Mouse (Mus musculus): ENCODE measurements around the gene Slco2a1. TPM values are rescaled to one million over a fixed set of nuclear protein-coding genes. Genes with fewer than 3 reads are reported as not detected.

Slco2a1 gene
- polyA plus RNA-seq, 1 experiment from 2014 or later = 0.43 TPM

DNA sequence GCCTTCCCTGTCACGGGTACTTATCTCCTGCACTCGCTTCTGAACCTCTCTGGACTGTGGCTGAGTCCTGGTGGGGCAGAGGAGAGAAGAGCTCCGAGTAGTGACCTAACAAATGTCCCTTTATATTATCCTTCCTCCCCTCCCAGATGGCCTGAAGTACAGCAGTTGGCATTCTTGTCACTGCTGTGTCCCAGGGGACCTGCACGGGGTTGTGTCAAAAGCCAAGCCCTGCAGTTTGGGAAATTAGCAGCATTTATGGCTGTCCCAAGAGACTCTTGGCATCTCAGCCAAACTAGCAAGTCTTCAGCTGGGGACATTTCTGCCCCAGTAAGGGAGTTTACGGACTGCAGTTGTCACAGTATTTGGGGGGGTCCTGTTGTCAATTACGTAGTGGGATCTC is 151.0 kb downstream of the Slco2a1 start:
- Histone ChIP-seq H3K27ac (ENCODE audit: low read depth, low read length) (no peak overlapping the region), H3K4me3 (ENCODE audit: low read depth, low read length) (no peak overlapping the region), H3K27me3 (ENCODE audit: control insufficient read depth, insufficient read depth, low read length) (no peaks in the 10 kb centered on the region), H3K36me3 (ENCODE audit: control insufficient read depth, insufficient read depth, low read length) (no peaks in the 10 kb centered on the region), H3K4me2 (replicated peaks; ENCODE audit: low read depth, low read length) (no peak overlapping the region), H3K9ac (ENCODE audit: low read depth, low read length) (peak overlapping the region; percentile 15; the same call in 1 of the 2 replicates), H3K4me1 (replicated peaks; ENCODE audit: control insufficient read depth, insufficient read depth, low read length) (peaks cover 4% of the 10 kb centered on the region), H3K9me3 (ENCODE audit: control insufficient read depth, low read length) (no peaks in the 10 kb centered on the region)
- no peak for ATAC-seq (ENCODE audit: low FRiP score)
- no peak for DNase-seq (ENCODE audit: low spot score)
- WGBS = 70% methylated on average over 6 of the region's 6 CpGs

DNA sequence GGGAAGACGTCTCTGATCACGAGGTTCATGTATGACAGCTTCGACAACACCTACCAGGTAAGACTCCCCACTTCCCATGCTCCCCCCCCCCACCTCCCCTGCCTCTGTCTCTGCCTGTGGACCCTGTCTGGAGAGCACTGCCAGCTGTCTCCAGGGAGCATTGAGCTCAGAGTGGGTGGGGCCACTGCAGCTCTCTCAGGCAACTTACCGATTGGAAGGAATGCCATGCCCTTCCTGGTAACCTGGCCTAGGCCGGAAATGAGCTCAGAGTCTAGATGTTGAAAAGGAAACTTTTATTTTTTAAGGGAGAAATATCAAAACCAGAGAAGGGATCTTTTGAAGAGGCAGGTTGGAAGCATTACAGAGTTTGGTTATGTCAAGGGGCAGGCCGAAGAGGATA is 151.9 kb downstream of the Slco2a1 start:
- H3K9ac ChIP-seq (ENCODE audit: low read depth, low read length) = no peak overlapping the region
- H3K27me3 ChIP-seq (ENCODE audit: control insufficient read depth, insufficient read depth, low read length) = no peaks in the 10 kb centered on the region
- DNase-seq (ENCODE audit: low spot score) = no peak
- 86% methylated on average over 6 of the region's 6 CpGs for WGBS
- H3K9me3 ChIP-seq (ENCODE audit: control insufficient read depth, low read length) = no peaks in the 10 kb centered on the region
- H3K27ac ChIP-seq (ENCODE audit: low read depth, low read length) = no peak overlapping the region
- no peaks in the 10 kb centered on the region for H3K36me3 ChIP-seq (ENCODE audit: control insufficient read depth, insufficient read depth, low read length)
- no peak overlapping the region for H3K4me3 ChIP-seq (ENCODE audit: low read depth, low read length)
- no peak for ATAC-seq (ENCODE audit: low FRiP score)
- H3K4me1 ChIP-seq (replicated peaks; ENCODE audit: control insufficient read depth, insufficient read depth, low read length) = peaks cover 4% of the 10 kb centered on the region
- no peak overlapping the region for H3K4me2 ChIP-seq (replicated peaks; ENCODE audit: low read depth, low read length)

DNA sequence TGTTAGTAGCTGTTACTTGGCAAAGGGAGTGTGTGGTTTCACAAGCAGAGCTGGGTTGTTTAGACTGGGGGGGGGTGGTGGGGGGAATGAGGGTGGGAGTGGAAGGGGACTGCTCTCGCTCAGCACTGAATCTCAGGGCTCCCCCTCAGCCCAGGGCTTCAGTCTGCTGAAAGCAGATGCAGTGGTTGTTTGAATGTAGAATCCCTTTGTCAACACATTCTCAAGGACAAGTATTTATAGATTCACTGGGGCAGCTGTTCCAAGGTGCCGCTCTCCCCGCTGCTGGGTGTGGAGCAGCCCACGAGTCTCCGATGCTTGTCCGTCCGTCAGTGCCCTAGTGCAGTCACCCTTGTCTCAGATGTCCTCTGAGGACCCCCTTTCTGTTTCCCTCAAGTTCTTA is 152.8 kb downstream of the Slco2a1 start:
- 91% methylated on average over 7 of the region's 7 CpGs for WGBS
- no peak overlapping the region for H3K27ac ChIP-seq (ENCODE audit: low read depth, low read length)
- H3K9ac ChIP-seq (ENCODE audit: low read depth, low read length) = no peak overlapping the region
- no peaks in the 10 kb centered on the region for H3K36me3 ChIP-seq (ENCODE audit: control insufficient read depth, insufficient read depth, low read length)
- DNase-seq (ENCODE audit: low spot score) (no peak), ATAC-seq (ENCODE audit: low FRiP score) (no peak)
- peaks cover 6% of the 10 kb centered on the region for H3K4me1 ChIP-seq (replicated peaks; ENCODE audit: control insufficient read depth, insufficient read depth, low read length)
- no peaks in the 10 kb centered on the region for H3K27me3 ChIP-seq (ENCODE audit: control insufficient read depth, insufficient read depth, low read length)
- H3K4me3 ChIP-seq (ENCODE audit: low read depth, low read length) = no peak overlapping the region
- no peak overlapping the region for H3K4me2 ChIP-seq (replicated peaks; ENCODE audit: low read depth, low read length)
- H3K9me3 ChIP-seq (ENCODE audit: control insufficient read depth, low read length) = no peaks in the 10 kb centered on the region

DNA sequence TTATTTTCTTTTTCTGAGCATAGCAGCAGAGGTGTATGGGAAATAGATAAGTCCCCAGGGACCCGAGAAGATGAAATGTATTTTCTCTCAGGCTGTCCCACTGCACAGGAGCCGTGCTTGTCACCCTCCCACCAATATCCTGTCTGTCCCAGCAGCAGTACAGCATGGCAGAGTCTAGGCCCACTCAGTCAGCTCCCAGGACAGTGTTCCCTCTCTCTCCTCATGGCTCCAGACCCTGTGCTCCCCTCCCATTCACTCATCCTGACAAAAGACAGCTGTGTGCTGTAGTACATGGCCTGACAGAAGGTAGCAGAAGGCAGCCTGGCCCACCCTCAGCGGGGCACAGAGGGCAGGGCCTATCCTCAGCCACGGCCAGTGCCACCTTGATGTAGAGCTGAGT is 155.4 kb downstream of the Slco2a1 start:
- WGBS = 51% methylated on average over 4 of the region's 4 CpGs
- Histone ChIP-seq H3K4me1 (replicated peaks; ENCODE audit: control insufficient read depth, insufficient read depth, low read length) (peaks cover 12% of the 10 kb centered on the region), H3K27me3 (ENCODE audit: control insufficient read depth, insufficient read depth, low read length) (no peaks in the 10 kb centered on the region), H3K9ac (ENCODE audit: low read depth, low read length) (no peak overlapping the region), H3K4me3 (ENCODE audit: low read depth, low read length) (no peak overlapping the region), H3K4me2 (replicated peaks; ENCODE audit: low read depth, low read length) (no peak overlapping the region), H3K36me3 (ENCODE audit: control insufficient read depth, insufficient read depth, low read length) (no peaks in the 10 kb centered on the region), H3K27ac (ENCODE audit: low read depth, low read length) (peak overlapping the region; percentile 4; the same call in 1 of the 2 replicates), H3K9me3 (ENCODE audit: control insufficient read depth, low read length) (no peaks in the 10 kb centered on the region)
- ATAC-seq (ENCODE audit: low FRiP score) (no peak), DNase-seq (ENCODE audit: low spot score) (no peak)

DNA sequence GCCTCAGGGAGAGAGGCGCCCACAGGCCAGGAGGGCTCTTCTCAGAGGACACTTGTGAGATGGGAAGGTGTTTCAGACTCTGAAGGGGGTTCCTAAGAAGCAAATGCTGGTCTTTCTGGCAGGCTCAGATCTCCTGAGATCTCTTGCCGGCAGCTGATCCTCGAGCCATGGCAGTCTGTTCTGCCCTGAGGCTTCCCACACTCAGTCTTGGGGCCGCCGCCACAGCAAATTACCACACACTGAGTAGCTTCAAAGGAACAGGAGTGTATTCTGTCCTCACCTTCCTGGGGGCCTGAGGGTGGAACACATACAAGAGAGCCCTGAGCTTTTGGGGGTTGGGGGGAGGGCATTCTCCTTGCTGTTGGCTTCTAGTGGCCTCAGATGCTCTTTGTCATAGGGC is 156.8 kb downstream of the Slco2a1 start:
- Histone ChIP-seq H3K36me3 (ENCODE audit: control insufficient read depth, insufficient read depth, low read length) (no peaks in the 10 kb centered on the region), H3K4me3 (ENCODE audit: low read depth, low read length) (no peak overlapping the region), H3K9me3 (ENCODE audit: control insufficient read depth, low read length) (no peaks in the 10 kb centered on the region), H3K9ac (ENCODE audit: low read depth, low read length) (no peak overlapping the region), H3K4me2 (replicated peaks; ENCODE audit: low read depth, low read length) (no peak overlapping the region), H3K4me1 (replicated peaks; ENCODE audit: control insufficient read depth, insufficient read depth, low read length) (peaks cover 8% of the 10 kb centered on the region), H3K27me3 (ENCODE audit: control insufficient read depth, insufficient read depth, low read length) (no peaks in the 10 kb centered on the region), H3K27ac (ENCODE audit: low read depth, low read length) (peak overlapping the region; percentile 37)
- 49% methylated on average over 5 of the region's 5 CpGs for WGBS
- ATAC-seq (ENCODE audit: low FRiP score) (no peak), DNase-seq (ENCODE audit: low spot score) (no peak)

Other genes starting within 250 kb of the Slco2a1 start
- gene Ryk, start 153.8 kb upstream of the Slco2a1 start, polyA plus RNA-seq (2014; fragmentation: Nextera tagmentation; extraction: Ambion mirVana) = 25.3 and 26.5 TPM in 2 replicates
- 24.1 and 24.2 TPM in 2 replicates for gene Rab6b, start 123.1 kb downstream of the Slco2a1 start, polyA plus RNA-seq (2014; fragmentation: Nextera tagmentation; extraction: Ambion mirVana)
- gene Srprb, start 213.4 kb downstream of the Slco2a1 start, polyA plus RNA-seq (2014; fragmentation: Nextera tagmentation; extraction: Ambion mirVana) = 55.0 and 59.4 TPM in 2 replicates
- gene Gm20425, start 241.6 kb downstream of the Slco2a1 start, polyA plus RNA-seq (2014; fragmentation: Nextera tagmentation; extraction: Ambion mirVana) = 0.21 and 1.6 TPM in 2 replicates
- gene Trf, start 241.7 kb downstream of the Slco2a1 start, polyA plus RNA-seq (2014; fragmentation: Nextera tagmentation; extraction: Ambion mirVana) = 20.8 and 25.8 TPM in 2 replicates